Mouse (Mus musculus): ENCODE measurements around the gene Ddi1. TPM values are rescaled to one million over a fixed set of nuclear protein-coding genes. Genes with fewer than 3 reads are reported as not detected.

Ddi1 gene
- total and polyA plus RNA-seq, 3 experiments, result not detected

- Histone ChIP-seq H3K9me3 (replicated peaks; ENCODE audit: low read length) (no peaks in the 10 kb centered on the region), H3K9ac (ENCODE audit: insufficient read depth, low read depth) (no peak overlapping the region), H3K4me2 (ENCODE audit: insufficient read depth, low read depth, poor library complexity, severe bottlenecking) (no peak overlapping the region), H3K79me2 (replicated peaks; ENCODE audit: control insufficient read depth, extremely low read depth, insufficient read depth, poor library complexity, severe bottlenecking) (no peaks in the 10 kb centered on the region), H3K36me3 (replicated peaks in 1 of 2; ENCODE audit: control insufficient read depth in 1 of 2, insufficient read depth in 1 of 2, low read length in 1 of 2) (no peaks in the 10 kb centered on the region), H3K27ac (ENCODE audit: insufficient read depth, low read depth) (no peak overlapping the region), H3K27me3 (replicated peaks) (no peaks in the 10 kb centered on the region), H3K4me1 (ENCODE audit: control insufficient read depth in 1 of 2, insufficient read depth in 2 of 2) (no peaks in the 10 kb centered on the region), H3K4me3 (replicated peaks in 1 of 3; ENCODE audit: low read depth in 2 of 3, low read length in 2 of 3, poor library complexity in 1 of 3) (no peak overlapping the region)
- DNase-seq (ENCODE audit: extremely low read depth), result no peak
- dilution Hi-C loops (cut with MboI; ENCODE audit: extremely low pct_ligation_motif_present, extremely low pct_unique_long_range_greater_than_20kb, low sequenced_read_pairs) (no loop called here), in situ Hi-C loops (cut with MboI; ENCODE audit: low pct_ligation_motif_present, low pct_unique_long_range_greater_than_20kb, low sequenced_read_pairs) (no loop called here)
- TF ChIP-seq HCFC1 (IDR thresholded peaks at IDR 0.05; ENCODE audit: low read depth, low read length) (no peak), MAX (IDR thresholded peaks at IDR 0.05; ENCODE audit: low read length) (no peak), ELF1 (IDR thresholded peaks at IDR 0.05; ENCODE audit: low read depth, low read length) (no peak), JUND (conservative IDR thresholded peaks at IDR 0.05; ENCODE audit: low read depth, low read length) (no peak), RAD21 (IDR thresholded peaks at IDR 0.05; ENCODE audit: low read depth, low read length) (no peak), MAZ (IDR thresholded peaks at IDR 0.05; ENCODE audit: low read depth, low read length) (no peak), ZKSCAN1 (IDR thresholded peaks at IDR 0.05; ENCODE audit: borderline replicate concordance, low read depth, low read length) (no peak), ZC3H11A (IDR thresholded peaks at IDR 0.05; ENCODE audit: low read depth, low read length) (no peak), RCOR1 (conservative IDR thresholded peaks at IDR 0.05; ENCODE audit: low read depth, low read length) (no peak), UBTF (IDR thresholded peaks at IDR 0.05; ENCODE audit: low read depth, low read length) (no peak), KAT2A (IDR thresholded peaks at IDR 0.05; ENCODE audit: insufficient replicate concordance, low read length) (no peak)
These were observed 17.1 kb upstream of the Ddi1 start for GRCm38 (mm10) chr9:6286770-6287169.

DNA sequence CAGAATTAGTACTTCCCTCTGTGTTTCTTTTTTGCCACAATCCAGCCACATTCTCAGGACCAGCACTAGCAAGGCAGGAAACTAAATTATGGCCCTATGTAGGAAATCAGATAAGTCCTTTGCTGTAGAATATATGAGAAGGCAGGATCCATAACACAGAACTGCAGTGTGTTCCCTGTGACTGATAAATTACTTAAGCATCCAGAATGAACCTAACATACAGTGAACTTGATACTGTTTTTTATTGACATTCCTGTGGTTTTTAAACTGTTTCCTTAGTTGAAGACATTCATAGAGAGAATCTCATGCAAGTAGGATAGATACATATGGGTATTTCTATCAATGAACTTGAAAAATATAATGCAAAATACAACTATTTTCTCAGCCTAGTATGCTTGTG is 7.9 kb upstream of the Ddi1 start:
- no peak overlapping the region for H3K9ac ChIP-seq (ENCODE audit: insufficient read depth, low read depth)
- no peaks in the 10 kb centered on the region for H3K4me1 ChIP-seq (ENCODE audit: control insufficient read depth in 1 of 2, insufficient read depth in 2 of 2)
- no peak overlapping the region for H3K27ac ChIP-seq (ENCODE audit: insufficient read depth, low read depth)
- H3K4me2 ChIP-seq (ENCODE audit: insufficient read depth, low read depth, poor library complexity, severe bottlenecking), result no peak overlapping the region
- no peak for DNase-seq (ENCODE audit: extremely low read depth)
- H3K27me3 ChIP-seq (replicated peaks), result no peaks in the 10 kb centered on the region
- in situ Hi-C loops (cut with MboI; ENCODE audit: low pct_ligation_motif_present, low pct_unique_long_range_greater_than_20kb, low sequenced_read_pairs), result no loop called here
- no peaks in the 10 kb centered on the region for H3K79me2 ChIP-seq (replicated peaks; ENCODE audit: control insufficient read depth, extremely low read depth, insufficient read depth, poor library complexity, severe bottlenecking)
- TF ChIP-seq ZC3H11A (IDR thresholded peaks at IDR 0.05; ENCODE audit: low read depth, low read length), result no peak
- dilution Hi-C loops (cut with MboI; ENCODE audit: extremely low pct_ligation_motif_present, extremely low pct_unique_long_range_greater_than_20kb, low sequenced_read_pairs), result no loop called here
- no peaks in the 10 kb centered on the region for H3K36me3 ChIP-seq (replicated peaks in 1 of 2; ENCODE audit: control insufficient read depth in 1 of 2, insufficient read depth in 1 of 2, low read length in 1 of 2)
- no peak overlapping the region for H3K4me3 ChIP-seq (replicated peaks in 1 of 3; ENCODE audit: low read depth in 2 of 3, low read length in 2 of 3, poor library complexity in 1 of 3)
- H3K9me3 ChIP-seq (replicated peaks; ENCODE audit: low read length), result no peaks in the 10 kb centered on the region

- Histone ChIP-seq H3K4me2 (ENCODE audit: insufficient read depth, low read depth, poor library complexity, severe bottlenecking) (no peak overlapping the region), H3K27me3 (replicated peaks) (no peaks in the 10 kb centered on the region), H3K4me1 (ENCODE audit: control insufficient read depth in 1 of 2, insufficient read depth in 2 of 2) (no peaks in the 10 kb centered on the region), H3K9ac (ENCODE audit: insufficient read depth, low read depth) (no peak overlapping the region), H3K79me2 (replicated peaks; ENCODE audit: control insufficient read depth, extremely low read depth, insufficient read depth, poor library complexity, severe bottlenecking) (no peaks in the 10 kb centered on the region), H3K36me3 (replicated peaks in 1 of 2; ENCODE audit: control insufficient read depth in 1 of 2, insufficient read depth in 1 of 2, low read length in 1 of 2) (no peaks in the 10 kb centered on the region), H3K27ac (ENCODE audit: insufficient read depth, low read depth) (no peak overlapping the region), H3K9me3 (replicated peaks; ENCODE audit: low read length) (no peaks in the 10 kb centered on the region), H3K4me3 (replicated peaks in 1 of 3; ENCODE audit: low read depth in 2 of 3, low read length in 2 of 3, poor library complexity in 1 of 3) (no peak overlapping the region)
- in situ Hi-C loops (cut with MboI; ENCODE audit: low pct_ligation_motif_present, low pct_unique_long_range_greater_than_20kb, low sequenced_read_pairs) (no loop called here), dilution Hi-C loops (cut with MboI; ENCODE audit: extremely low pct_ligation_motif_present, extremely low pct_unique_long_range_greater_than_20kb, low sequenced_read_pairs) (no loop called here)
- TF ChIP-seq JUN (IDR thresholded peaks at IDR 0.05; ENCODE audit: insufficient read depth, low read depth, low read length) (no peak), PAX5 (IDR thresholded peaks at IDR 0.05; ENCODE audit: low read length) (no peak), POLR2A (IDR thresholded peaks at IDR 0.05; ENCODE audit: low read depth, low read length) (no peak), EP300 (IDR thresholded peaks at IDR 0.05; ENCODE audit: low read length) (no peak), TCF12 (IDR thresholded peaks at IDR 0.05; ENCODE audit: low read depth, low read length) (no peak), RCOR1 (conservative IDR thresholded peaks at IDR 0.05; ENCODE audit: low read depth, low read length) (no peak), BHLHE40 (IDR thresholded peaks at IDR 0.05; ENCODE audit: low read depth, low read length) (no peak), NRF1 (IDR thresholded peaks at IDR 0.05; ENCODE audit: low read depth, low read length) (no peak), MAZ (IDR thresholded peaks at IDR 0.05; ENCODE audit: low read depth, low read length) (no peak), RAD21 (IDR thresholded peaks at IDR 0.05; ENCODE audit: low read depth, low read length) (no peak), USF2 (conservative IDR thresholded peaks at IDR 0.05; ENCODE audit: low read depth, low read length) (no peak), UBTF (IDR thresholded peaks at IDR 0.05; ENCODE audit: low read depth, low read length) (no peak), IRF4 (IDR thresholded peaks at IDR 0.05; ENCODE audit: low read depth, low read length) (no peak)
- DNase-seq (ENCODE audit: extremely low read depth), result no peak
These were observed 6.7 kb upstream of the Ddi1 start for GRCm38 (mm10) chr9:6276395-6276794.
